Mouse (Mus musculus): Measurements from ENCODE around the gene Cdkn1b.

Gene Cdkn1b

DNA sequence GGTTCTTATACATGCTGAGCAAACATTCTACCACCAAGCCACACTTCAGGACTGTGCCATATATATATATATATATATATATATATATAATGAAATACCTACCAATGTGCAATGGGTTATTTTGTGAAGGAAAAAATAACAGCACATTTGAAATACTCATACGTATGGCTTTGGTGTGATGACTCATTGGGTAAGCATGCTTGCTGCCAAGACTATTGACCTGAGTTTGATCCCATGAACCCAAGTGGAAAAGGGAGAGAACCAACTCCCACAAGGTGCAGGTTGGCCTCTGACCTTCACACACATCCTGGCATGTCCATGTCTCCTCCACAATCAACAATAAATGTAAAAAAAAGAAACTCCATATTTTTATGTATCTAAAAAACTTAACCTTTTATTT, 48.1 kb downstream of the Cdkn1b start:
- DNase-seq (ENCODE audit: low read depth, low spot score), result no peak

- no peak for DNase-seq (ENCODE audit: low read depth, low spot score)
These were observed 49.3 kb downstream of the Cdkn1b start for GRCm38 (mm10) chr6:134969498-134969897.

GRCm38 (mm10) chr6:134972096-134972495, 51.9 kb downstream of the Cdkn1b start:
- DNase-seq (ENCODE audit: low read depth, low spot score), result no peak

Measured in brain, embryonic 18.5 days (tissue).